Mouse (Mus musculus) embryonic fibroblast, embryonic 13.5 days (primary cell): ENCODE results near the gene Rexo4.

Experiments
- CTCF ChIP-seq: IDR thresholded peaks from 2 replicates; pipeline ENCODE4 v1.5.1; 2011; ENCODE audit warnings: mild to moderate bottlenecking, control low read depth, low read length, moderate library complexity, borderline replicate concordance; ENCODE audit not compliant: insufficient read depth
- POLR2A ChIP-seq: IDR thresholded peaks from 2 replicates; pipeline ENCODE4 v1.6.1; 2011; ENCODE audit warnings: low read depth, mild to moderate bottlenecking, control low read depth, low read length, moderate library complexity

GRCm38 (mm10) chr2:26912253-26912770 lies 51.9 kb downstream of the Rexo4 start:
- TF ChIP-seq POLR2A (no peak), CTCF (no peak)
